Mouse (Mus musculus) forebrain, postnatal 0 days (tissue): ENCODE results near the gene Hist1h4f. TPM values are rescaled to one million over a fixed set of nuclear protein-coding genes. Genes with fewer than 3 reads are reported as not detected.
"Not testable (repeated sequence)": the region's sequence is repeated elsewhere in the genome, so short reads cannot be mapped to it uniquely, and the experiment has no call there.

Experiments used
- ATAC-seq: fragments of 200-750 bp; cut with Nextera tagmentation; 2 replicates; pipeline ENCODE4 v1.8.0; 2017; ENCODE audit warnings: mild to moderate bottlenecking, moderate library complexity
- DNase-seq: peaks from one replicate; pipeline ENCODE4 v3.0.0-alpha.2; 2015
- H3K27ac ChIP-seq: fragments of 300-500 bp; sonication (generic); 2 replicates; pipeline ENCODE4 v1.5.1; 2014; ENCODE audit warnings: low read depth, mild to moderate bottlenecking, antibody characterized with exemption, low read length, moderate library complexity, mixed read lengths
- H3K27me3 ChIP-seq: fragments of 300-500 bp; sonication (generic); 2 replicates; pipeline ENCODE4 v1.6.1; 2014; ENCODE audit warnings: mild to moderate bottlenecking, low read length, mixed read lengths; ENCODE audit not compliant: insufficient read depth
- H3K36me3 ChIP-seq: fragments of 300-500 bp; sonication (generic); 2 replicates; pipeline ENCODE4 v1.6.1; 2014; ENCODE audit warnings: mild to moderate bottlenecking, moderate library complexity; ENCODE audit not compliant: insufficient read depth
- H3K4me1 ChIP-seq: fragments of 300-500 bp; sonication (generic); 2 replicates; pipeline ENCODE4 v1.6.1; 2014; ENCODE audit warnings: antibody characterized with exemption; ENCODE audit not compliant: insufficient read depth
- H3K4me2 ChIP-seq: fragments of 300-500 bp; sonication (generic); 2 replicates; pipeline ENCODE4 v1.6.1; 2014; ENCODE audit warnings: low read depth, mild to moderate bottlenecking, moderate library complexity
- H3K4me3 ChIP-seq: fragments of 300-500 bp; sonication (generic); 2 replicates; pipeline ENCODE4 v1.5.1; 2014; ENCODE audit warnings: low read depth, low read length, mixed read lengths
- H3K9ac ChIP-seq: fragments of 300-500 bp; sonication (generic); 2 replicates; pipeline ENCODE4 v1.6.1; 2014; ENCODE audit warnings: mild to moderate bottlenecking
- H3K9me3 ChIP-seq: fragments of 300-500 bp; sonication (generic); 2 replicates; pipeline ENCODE4 v1.6.1; 2016; ENCODE audit warnings: low read length
- CTCF ChIP-seq: sonication (generic); IDR thresholded peaks from 2 replicates; pipeline ENCODE4 v1.5.1; 2016; ENCODE audit warnings: antibody characterized with exemption, control low read depth, low read depth
- WGBS: fragments of 180-500 bp; shearing (Covaris S2); extraction: QIAGEN DNeasy Blood & Tissue Kit; methylation state at CpG from one replicate; pipeline ENCODE4 v1.1.7; 2014; 5-methylcytosine and 5-hydroxymethylcytosine counted together
- polyA plus RNA-seq: library from polyadenylated mRNA; unstranded; fragments of >200 nt; fragmentation: Nextera tagmentation; extraction: Ambion mirVana; gene quantifications from 2 replicates; pipeline ENCODE4 v1.2.1, GENCODE M21; 2015
- total RNA-seq: library from RNA; depleted of rRNA; stranded (reverse); fragments of >200 nt; gene quantifications from 2 replicates; pipeline ENCODE4 v1.2.3, GENCODE M21; 2014

Hist1h4f gene
- total and polyA plus RNA-seq, 2 experiments from 2014 or later = 753 TPM; not detected in 1

- peak within 1 kb of the TSS; percentile 67 for H3K4me2 ChIP-seq
- H3K9ac ChIP-seq = peak within 1 kb of the TSS; percentile 50
- no peak for TF ChIP-seq CTCF
- DNase-seq = peak; percentile 87
- H3K9me3 ChIP-seq = no peaks in the 10 kb centered on the region
- no peaks in the 10 kb centered on the region for H3K36me3 ChIP-seq
- peak within 1 kb of the TSS; percentile 38 for H3K4me3 ChIP-seq
- under 1% methylated on average over 18 of the region's 18 CpGs for WGBS
- H3K27ac ChIP-seq = peak within 1 kb of the TSS; percentile 78
- peak; percentile 37 for ATAC-seq
- no peaks in the 10 kb centered on the region for H3K27me3 ChIP-seq
- H3K4me1 ChIP-seq = peaks cover 23% of the 10 kb centered on the region
Measured at GRCm38 (mm10) chr13:23575271-23575851, 23.9 kb upstream of the Hist1h4f start, which contains the start of gene Hist1h3d. Hist1h3d (plus strand) TSS chr13:23575763.

- Histone ChIP-seq H3K4me3 (peak overlapping the region; percentile 38), H3K27ac (peak overlapping the region; percentile 78), H3K4me1 (peaks cover 27% of the 10 kb centered on the region), H3K4me2 (peak overlapping the region; percentile 67)
- peak; percentile 3 for ATAC-seq
- not testable (repeated sequence) for H3K9ac ChIP-seq, H3K36me3 ChIP-seq, H3K9me3 ChIP-seq, H3K27me3 ChIP-seq, DNase-seq
- under 1% methylated on average over 5 of the region's 39 CpGs for WGBS
Measured at GRCm38 (mm10) chr13:23574546-23575170, 23.2 kb upstream of the Hist1h4f start.

DNA sequence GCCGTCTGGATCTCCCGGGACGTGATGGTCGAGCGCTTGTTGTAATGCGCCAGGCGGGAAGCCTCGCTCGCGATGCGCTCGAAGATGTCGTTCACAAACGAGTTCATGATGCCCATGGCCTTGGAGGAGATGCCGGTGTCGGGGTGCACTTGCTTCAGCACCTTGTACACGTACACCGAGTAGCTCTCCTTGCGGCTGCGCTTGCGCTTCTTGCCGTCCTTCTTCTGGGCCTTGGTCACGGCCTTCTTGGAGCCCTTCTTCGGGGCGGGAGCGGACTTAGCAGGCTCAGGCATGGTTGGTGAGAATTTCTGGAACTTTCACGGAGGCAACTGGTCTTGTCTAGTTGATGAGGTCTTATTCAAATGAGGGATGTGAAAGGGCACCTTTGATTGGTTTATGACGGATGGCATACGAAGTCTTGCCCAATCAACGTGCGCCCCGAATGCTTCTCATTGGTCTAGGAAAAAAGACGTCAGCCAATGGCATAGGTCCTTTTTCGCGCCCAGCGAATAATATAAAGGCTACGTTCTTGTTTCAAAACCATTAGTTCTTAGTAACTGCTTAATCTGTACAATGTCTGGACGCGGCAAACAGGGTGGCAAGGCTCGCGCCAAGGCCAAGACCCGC lies 22.6 kb upstream of the Hist1h4f start, which contains the start of the genes Hist1h2bf and Hist1h2ad:
Gene Hist1h2bf, minus strand, starts transcription at position 299 of the 627 bp plus-strand sequence.
Gene Hist1h2ad, plus strand, starts transcription at position 484 of the 627 bp plus-strand sequence.
- not testable (repeated sequence) for H3K9me3 ChIP-seq, H3K36me3 ChIP-seq, H3K27me3 ChIP-seq
- Histone ChIP-seq H3K9ac (peak within 1 kb of the TSS; percentile 48), H3K4me1 (peaks cover 27% of the 10 kb centered on the region), H3K4me2 (peak within 1 kb of the TSS; percentile 67), H3K4me3 (peak within 1 kb of the TSS; percentile 38), H3K27ac (peak within 1 kb of the TSS; percentile 78)
- peak; percentile 89 for ATAC-seq
- peak; percentile 98 for DNase-seq
- WGBS = under 1% methylated on average over 34 of the region's 42 CpGs

DNA sequence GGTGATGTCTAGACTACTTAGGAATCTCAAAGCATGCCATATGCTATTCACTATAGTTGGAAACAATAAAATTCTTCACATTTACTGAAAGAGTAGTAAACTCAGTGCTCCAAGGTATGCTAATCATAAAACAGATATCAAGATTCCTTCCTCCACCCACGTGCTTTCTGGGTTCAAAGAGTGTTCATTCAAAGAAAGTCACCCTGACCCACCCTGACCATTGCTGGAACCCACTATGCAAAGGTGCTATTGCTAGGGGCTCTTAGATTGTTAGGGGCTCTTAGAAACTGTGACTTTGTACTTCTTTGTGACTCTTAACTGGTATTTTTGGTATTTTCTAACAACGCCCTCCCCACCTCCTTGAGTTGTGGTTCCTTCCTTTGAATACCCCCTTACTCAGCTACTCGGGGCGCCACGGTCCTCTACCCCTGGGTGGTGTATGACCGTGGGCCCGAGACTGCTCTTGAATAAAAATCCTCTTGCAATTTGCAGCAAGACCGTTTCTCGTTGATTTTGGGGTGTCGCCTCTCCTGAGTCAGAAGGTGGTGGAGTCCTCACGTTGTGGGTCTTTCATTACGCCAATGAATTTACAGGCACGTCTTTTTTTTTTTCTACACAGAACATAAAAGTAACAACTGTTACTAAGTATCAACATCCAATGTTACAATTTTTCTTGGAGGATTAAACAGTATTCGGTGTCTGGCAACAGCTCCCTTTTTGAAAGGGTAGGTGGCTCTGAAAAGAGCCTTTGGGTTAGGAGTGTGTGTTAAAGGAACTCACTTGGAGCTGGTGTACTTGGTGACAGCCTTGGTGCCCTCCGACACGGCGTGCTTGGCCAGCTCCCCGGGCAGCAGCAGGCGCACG lies 21.8 kb upstream of the Hist1h4f start:
- Histone ChIP-seq H3K4me1 (peaks cover 27% of the 10 kb centered on the region), H3K4me2 (peak overlapping the region; percentile 67), H3K27ac (peak overlapping the region; percentile 66), H3K4me3 (peak overlapping the region; percentile 36), H3K9ac (peak overlapping the region; percentile 48)
- 11% methylated on average over 18 of the region's 20 CpGs for WGBS
- ATAC-seq, DNase-seq, H3K9me3 ChIP-seq, H3K27me3 ChIP-seq, H3K36me3 ChIP-seq: not testable (repeated sequence)

GRCm38 (mm10) chr13:23572218-23573033 lies 21.0 kb upstream of the Hist1h4f start:
- no peaks in the 10 kb centered on the region for H3K36me3 ChIP-seq
- H3K27ac ChIP-seq = peak overlapping the region; percentile 75
- 29% methylated on average over 2 of the region's 2 CpGs for WGBS
- H3K4me2 ChIP-seq = peak overlapping the region; percentile 67
- no peaks in the 10 kb centered on the region for H3K27me3 ChIP-seq
- no peaks in the 10 kb centered on the region for H3K9me3 ChIP-seq
- no peak for DNase-seq
- TF ChIP-seq CTCF = no peak
- H3K9ac ChIP-seq = peak overlapping the region; percentile 53
- H3K4me3 ChIP-seq = peak overlapping the region; percentile 36
- peaks cover 27% of the 10 kb centered on the region for H3K4me1 ChIP-seq
- ATAC-seq = no peak

- not testable (repeated sequence) for H3K36me3 ChIP-seq, H3K9me3 ChIP-seq, H3K27me3 ChIP-seq, ATAC-seq
- H3K9ac ChIP-seq = peak overlapping the region; percentile 53
- H3K4me1 ChIP-seq = peaks cover 25% of the 10 kb centered on the region
- H3K27ac ChIP-seq = peak overlapping the region; percentile 93
- peak overlapping the region; percentile 67 for H3K4me2 ChIP-seq
- H3K4me3 ChIP-seq = peak overlapping the region; percentile 36
- peak; percentile 51 for DNase-seq
- 1% methylated on average over 13 of the region's 34 CpGs for WGBS
Measured at GRCm38 (mm10) chr13:23571504-23572217, 20.2 kb upstream of the Hist1h4f start.
